Mouse (Mus musculus) macrophage (primary cell): ENCODE measurements at regions not wholly inside any gene's neighbourhood (a gene's known extent, or its start where the extent isn't known, plus 50 kb on each side); places are given as distances from the start of the nearest gene placed in this dataset.

ENCODE experiments used
- H3K27ac ChIP-seq: fragments of 350-480 bp; formaldehyde crosslinking; 2 replicates; pipeline ENCODE4 v1.9.0; 2021
- H3K36me3 ChIP-seq: fragments of 350-480 bp; formaldehyde crosslinking; 2 replicates; pipeline ENCODE4 v1.9.0; 2021; ENCODE audit errors: inconsistent target
- H3K4me3 ChIP-seq: fragments of 350-480 bp; formaldehyde crosslinking; 2 replicates; pipeline ENCODE4 v1.9.0; 2021; ENCODE audit errors: inconsistent target
- H3K79me2 ChIP-seq: fragments of 350-480 bp; formaldehyde crosslinking; 2 replicates; pipeline ENCODE4 v1.9.0; 2021; ENCODE audit errors: inconsistent target
- WGBS: methylation state at CpG from one replicate; pipeline ENCODE4 v1.1.7; 2026; ENCODE audit warnings: inconsistent platforms; ENCODE audit not compliant: missing documents; 5-methylcytosine and 5-hydroxymethylcytosine counted together

GRCm38 (mm10) chr16:78200044-78200830 is 101.1 kb upstream of the Cxadr start:
- H3K36me3 ChIP-seq, result no peaks in the 10 kb centered on the region
- no peaks in the 10 kb centered on the region for H3K79me2 ChIP-seq
- 23% methylated on average over 12 of the region's 12 CpGs for WGBS
- 0 out of 2 replicates have a peak overlapping the region, but pooled peaks have one; percentile 5 for H3K27ac ChIP-seq
- no peak overlapping the region for H3K4me3 ChIP-seq

GRCm38 (mm10) chr16:78199252-78199651 is 102.0 kb upstream of the Cxadr start:
- Histone ChIP-seq H3K36me3 (no peaks in the 10 kb centered on the region), H3K79me2 (no peaks in the 10 kb centered on the region), H3K27ac (no peak overlapping the region), H3K4me3 (no peak overlapping the region)
- WGBS, result 65% methylated on average over 10 of the region's 10 CpGs

- Histone ChIP-seq H3K27ac (no peak overlapping the region), H3K36me3 (no peaks in the 10 kb centered on the region), H3K79me2 (no peaks in the 10 kb centered on the region), H3K4me3 (no peak overlapping the region)
- WGBS, result 8% methylated on average over 16 of the region's 16 CpGs
These were observed 102.6 kb upstream of the Cxadr start for GRCm38 (mm10) chr16:78198642-78199121.

- Histone ChIP-seq H3K36me3 (no peaks in the 10 kb centered on the region), H3K4me3 (no peak overlapping the region), H3K27ac (no peak overlapping the region), H3K79me2 (no peaks in the 10 kb centered on the region)
- 13% methylated on average over 10 of the region's 10 CpGs for WGBS
These were observed 103.9 kb upstream of the Cxadr start for GRCm38 (mm10) chr16:78197252-78197896.

- no peak overlapping the region for H3K27ac ChIP-seq
- no peaks in the 10 kb centered on the region for H3K36me3 ChIP-seq
- H3K79me2 ChIP-seq, result no peaks in the 10 kb centered on the region
- 93% methylated on average over 9 of the region's 9 CpGs for WGBS
- no peak overlapping the region for H3K4me3 ChIP-seq
These were observed 130.4 kb upstream of the Cxadr start for GRCm38 (mm10) chr16:78170627-78171605.

GRCm38 (mm10) chr16:78156876-78157232 is 144.4 kb upstream of the Cxadr start:
- no peak overlapping the region for H3K4me3 ChIP-seq
- WGBS, result 84% methylated on average over 3 of the region's 3 CpGs
- H3K36me3 ChIP-seq, result no peaks in the 10 kb centered on the region
- no peaks in the 10 kb centered on the region for H3K79me2 ChIP-seq
- no peak overlapping the region for H3K27ac ChIP-seq

GRCm38 (mm10) chr16:78156138-78156875 is 145.0 kb upstream of the Cxadr start:
- no peaks in the 10 kb centered on the region for H3K79me2 ChIP-seq
- H3K27ac ChIP-seq, result no peak overlapping the region
- WGBS, result 61% methylated on average over 7 of the region's 7 CpGs
- H3K4me3 ChIP-seq, result no peak overlapping the region
- no peaks in the 10 kb centered on the region for H3K36me3 ChIP-seq

- Histone ChIP-seq H3K4me3 (no peak overlapping the region), H3K27ac (no peak overlapping the region), H3K79me2 (no peaks in the 10 kb centered on the region), H3K36me3 (no peaks in the 10 kb centered on the region)
- 96% methylated on average over 2 of the region's 2 CpGs for WGBS
These were observed 147.2 kb upstream of the Cxadr start for GRCm38 (mm10) chr16:78153899-78154605.

- Histone ChIP-seq H3K36me3 (no peaks in the 10 kb centered on the region), H3K27ac (no peak overlapping the region), H3K4me3 (no peak overlapping the region), H3K79me2 (no peaks in the 10 kb centered on the region)
- 30% methylated on average over 1 of the region's 1 CpGs for WGBS
These were observed 157.1 kb upstream of the Cxadr start for GRCm38 (mm10) chr16:78144146-78144545.

GRCm38 (mm10) chr16:78135501-78135900 is 165.8 kb upstream of the Cxadr start:
- Histone ChIP-seq H3K79me2 (no peaks in the 10 kb centered on the region), H3K4me3 (no peak overlapping the region), H3K36me3 (no peaks in the 10 kb centered on the region), H3K27ac (no peak overlapping the region)
- WGBS, result 90% methylated on average over 5 of the region's 5 CpGs

- 80% methylated on average over 7 of the region's 7 CpGs for WGBS
- Histone ChIP-seq H3K79me2 (no peaks in the 10 kb centered on the region), H3K4me3 (no peak overlapping the region), H3K36me3 (no peaks in the 10 kb centered on the region), H3K27ac (no peak overlapping the region)
These were observed 166.8 kb upstream of the Cxadr start for GRCm38 (mm10) chr16:78134531-78134930.

GRCm38 (mm10) chr16:78121668-78122067 is 179.6 kb upstream of the Cxadr start:
- WGBS, result 44% methylated on average over 1 of the region's 1 CpGs
- Histone ChIP-seq H3K79me2 (no peaks in the 10 kb centered on the region), H3K4me3 (no peak overlapping the region), H3K27ac (no peak overlapping the region), H3K36me3 (no peaks in the 10 kb centered on the region)

GRCm38 (mm10) chr16:78120346-78120899 is 180.9 kb upstream of the Cxadr start:
- no peaks in the 10 kb centered on the region for H3K36me3 ChIP-seq
- no peaks in the 10 kb centered on the region for H3K79me2 ChIP-seq
- no peak overlapping the region for H3K4me3 ChIP-seq
- no peak overlapping the region for H3K27ac ChIP-seq
- 95% methylated on average over 2 of the region's 2 CpGs for WGBS
